Mouse (Mus musculus): ENCODE results near the gene Tnpo2. TPM values are rescaled to one million over a fixed set of nuclear protein-coding genes. Genes with fewer than 3 reads are reported as not detected.
A peak's percentile ranks its signal among the peaks of the same experiment; 100 is the strongest.

Gene Tnpo2
- polyA plus RNA-seq, 1 experiment from 2014 or later = 23.2 TPM

DNA sequence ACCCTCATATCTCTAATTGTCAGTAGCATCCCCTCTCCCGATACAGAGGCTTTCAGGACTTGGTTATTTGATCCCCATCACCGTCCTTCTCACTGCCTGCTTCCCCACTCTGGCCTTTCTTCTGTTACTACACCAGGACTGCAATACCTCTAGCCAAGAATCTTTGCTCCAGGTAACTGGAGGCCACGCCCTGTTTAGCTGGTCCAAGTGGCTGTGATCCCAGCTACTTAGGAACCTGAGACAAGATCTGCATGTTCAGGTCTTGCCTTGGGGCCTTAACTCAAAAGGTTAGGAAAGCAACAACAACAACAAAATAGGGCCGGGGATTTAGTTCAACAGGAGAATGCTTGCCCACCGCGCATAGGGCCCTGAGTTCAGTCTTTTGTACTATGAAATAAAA is 6.9 kb downstream of the Tnpo2 start:
- Histone ChIP-seq H3K4me3 (no peak overlapping the region), H3K9me3 (no peaks in the 10 kb centered on the region), H3K27ac (replicated peaks) (no peak overlapping the region), H3K36me3 (peaks cover 89% of the 10 kb centered on the region), H3K27me3 (replicated peaks) (no peaks in the 10 kb centered on the region), H3K9ac (no peak overlapping the region), H3K4me2 (no peak overlapping the region), H3K4me1 (peaks cover 18% of the 10 kb centered on the region)
- ATAC-seq (ENCODE audit: extremely low read depth, insufficient number of reproducible peaks, low FRiP score, low TSS enrichment) = no peak
- WGBS = 87% methylated on average over 6 of the region's 6 CpGs

DNA sequence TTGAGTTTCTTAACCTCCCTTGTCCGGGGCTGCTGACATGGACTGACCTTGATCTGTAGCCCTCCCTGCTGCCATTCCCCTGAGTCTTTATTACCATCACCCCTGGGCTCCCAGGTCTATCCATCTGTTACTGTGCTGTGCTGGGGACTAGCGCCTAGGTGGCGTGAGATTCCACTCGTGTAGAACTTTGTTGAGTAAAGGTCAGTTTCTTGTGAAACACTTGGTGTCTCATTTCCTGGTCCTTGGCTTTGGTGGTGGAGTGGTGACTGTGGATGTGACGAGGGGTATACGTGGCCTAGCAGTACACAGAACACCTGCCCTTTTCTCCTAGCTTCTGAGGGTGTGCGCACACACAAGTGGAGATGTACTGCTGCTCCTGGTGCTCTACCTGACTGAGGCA is 20.7 kb downstream of the Tnpo2 start:
- H3K4me3 ChIP-seq = no peak overlapping the region
- ATAC-seq (ENCODE audit: extremely low read depth, insufficient number of reproducible peaks, low FRiP score, low TSS enrichment) = no peak
- H3K27ac ChIP-seq (replicated peaks) = no peak overlapping the region

DNA sequence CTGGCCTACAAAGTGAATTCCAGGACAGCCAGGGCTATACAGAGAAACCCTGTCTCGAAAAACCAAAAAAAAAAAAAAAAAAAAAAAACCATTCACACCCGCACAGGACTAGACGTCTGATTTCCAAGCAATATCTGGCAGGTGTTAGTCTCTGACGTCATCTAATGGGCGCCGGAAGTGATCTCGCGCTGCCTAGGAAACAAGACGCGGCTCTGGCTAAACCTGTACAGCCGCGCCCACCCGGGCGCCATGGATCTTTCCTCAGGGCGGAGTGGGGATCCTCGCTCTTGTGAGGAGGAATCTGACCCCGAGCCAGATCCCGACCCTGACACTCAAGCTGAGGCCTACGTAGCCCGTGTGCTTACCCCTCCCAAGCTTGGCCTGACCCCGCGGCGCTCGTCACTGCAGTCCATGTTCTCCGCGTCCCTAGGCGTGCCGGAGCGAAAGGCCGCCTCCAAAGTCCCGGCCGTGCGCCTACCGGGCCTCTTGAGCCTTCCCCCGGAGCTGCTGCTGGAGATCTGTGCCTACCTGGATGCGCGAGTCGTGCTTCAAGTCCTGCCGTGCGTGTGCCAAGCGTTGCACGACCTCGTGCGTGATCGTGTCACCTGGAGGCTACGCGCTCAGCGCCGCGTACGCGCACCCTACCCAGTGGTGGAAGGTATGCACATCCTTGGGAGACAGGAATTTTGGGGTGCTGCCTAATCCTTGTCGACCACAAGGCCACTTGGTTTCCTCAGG is 23.3 kb downstream of the Tnpo2 start, which contains the start of gene Fbxw9:
TSS of gene Fbxw9 (plus strand) at position 177 of the 738 bp plus-strand sequence.
- Histone ChIP-seq H3K4me3 (peak within 1 kb of the TSS; percentile 88), H3K27ac (replicated peaks) (no peak within 1 kb of the TSS), H3K4me2 (peak within 1 kb of the TSS; percentile 93), H3K36me3 (peaks cover 43% of the 10 kb centered on the region), H3K27me3 (replicated peaks) (no peaks in the 10 kb centered on the region), H3K4me1 (peaks cover 10% of the 10 kb centered on the region), H3K9me3 (no peaks in the 10 kb centered on the region), H3K9ac (peak within 1 kb of the TSS; percentile 84)
- WGBS = under 1% methylated on average over 53 of the region's 53 CpGs
- ATAC-seq (ENCODE audit: extremely low read depth, insufficient number of reproducible peaks, low FRiP score, low TSS enrichment) = peak; percentile 67; the same call in 1 of the 2 replicates

More for the DNA sequence above, 20.7 kb downstream of the Tnpo2 start:
- H3K27me3 ChIP-seq (replicated peaks) = no peaks in the 10 kb centered on the region
- H3K36me3 ChIP-seq = peaks cover 50% of the 10 kb centered on the region
- no peak overlapping the region for H3K9ac ChIP-seq
- no peak overlapping the region for H3K4me2 ChIP-seq
- H3K4me1 ChIP-seq = peaks cover 10% of the 10 kb centered on the region
- 84% methylated on average over 7 of the region's 7 CpGs for WGBS
- no peaks in the 10 kb centered on the region for H3K9me3 ChIP-seq

DNA sequence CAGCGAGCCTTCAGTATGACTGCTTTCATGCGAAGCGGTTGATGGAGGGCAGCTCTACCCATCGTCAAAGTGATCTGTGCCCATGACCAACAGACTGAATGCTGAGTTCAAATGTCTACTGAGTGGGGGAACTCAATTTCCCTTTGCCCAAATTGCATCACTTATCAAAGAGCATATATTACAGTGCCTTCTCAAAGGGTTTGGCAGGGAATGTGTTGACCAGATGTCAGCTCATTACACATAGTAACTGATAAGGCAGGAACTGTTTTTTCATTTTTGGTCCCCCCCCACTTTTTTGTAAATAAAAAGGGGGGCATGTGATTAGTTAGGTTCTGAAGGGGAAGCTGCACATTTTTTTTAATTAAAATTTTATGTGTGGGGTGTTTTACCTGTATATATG is 25.9 kb downstream of the Tnpo2 start:
- no peak for ATAC-seq (ENCODE audit: extremely low read depth, insufficient number of reproducible peaks, low FRiP score, low TSS enrichment)
- no peak overlapping the region for H3K4me3 ChIP-seq
- H3K4me2 ChIP-seq = no peak overlapping the region
- 93% methylated on average over 4 of the region's 4 CpGs for WGBS
- no peak overlapping the region for H3K9ac ChIP-seq
- H3K36me3 ChIP-seq = peaks cover 37% of the 10 kb centered on the region
- no peaks in the 10 kb centered on the region for H3K27me3 ChIP-seq (replicated peaks)
- no peaks in the 10 kb centered on the region for H3K9me3 ChIP-seq
- H3K27ac ChIP-seq (replicated peaks) = no peak overlapping the region
- peaks cover 10% of the 10 kb centered on the region for H3K4me1 ChIP-seq

DNA sequence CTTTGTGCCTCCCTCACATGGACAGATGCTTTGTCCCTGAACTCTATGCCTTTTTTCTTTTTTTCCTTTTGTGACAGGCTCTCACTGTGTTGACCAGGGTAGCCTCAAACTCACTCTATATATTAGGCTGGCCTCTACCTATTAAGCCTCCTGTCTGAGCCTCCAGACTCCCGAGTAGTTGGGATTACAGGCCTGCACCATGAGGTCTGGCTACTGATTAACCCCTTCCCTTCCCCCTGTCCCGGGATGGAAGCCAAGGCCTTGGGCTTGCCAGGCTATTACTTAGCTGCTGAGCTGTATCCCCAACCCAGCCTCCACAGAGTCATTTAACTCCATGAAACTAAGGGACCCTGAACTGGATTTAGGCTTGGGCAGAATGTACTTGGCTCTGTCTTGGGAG is 28.5 kb downstream of the Tnpo2 start:
- Histone ChIP-seq H3K9ac (no peak overlapping the region), H3K9me3 (no peaks in the 10 kb centered on the region), H3K4me1 (peaks cover 10% of the 10 kb centered on the region), H3K27ac (replicated peaks) (no peak overlapping the region), H3K36me3 (peaks cover 37% of the 10 kb centered on the region), H3K4me2 (no peak overlapping the region), H3K27me3 (replicated peaks) (no peaks in the 10 kb centered on the region), H3K4me3 (no peak overlapping the region)
- WGBS = 38% methylated on average over 2 of the region's 2 CpGs
- ATAC-seq (ENCODE audit: extremely low read depth, insufficient number of reproducible peaks, low FRiP score, low TSS enrichment) = no peak

DNA sequence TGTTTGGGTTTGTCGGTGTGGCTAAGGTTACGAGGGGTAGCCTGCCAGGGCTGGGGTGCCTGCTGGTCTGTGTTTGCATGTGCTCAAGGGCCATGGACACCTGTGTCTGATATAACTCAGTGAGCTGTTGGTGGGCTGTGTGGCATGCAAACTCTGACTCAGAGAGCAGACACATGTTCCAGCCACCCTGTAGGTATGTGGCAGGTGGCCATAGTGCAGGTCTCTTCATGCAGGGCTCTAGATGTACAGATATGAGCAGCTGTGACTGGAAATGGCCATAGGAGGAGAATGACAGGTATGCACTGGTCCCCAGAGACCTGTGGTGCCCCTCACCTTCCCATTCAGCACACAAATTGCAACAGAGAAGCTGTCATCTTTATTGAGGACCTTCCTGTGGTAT is 30.4 kb downstream of the Tnpo2 start:
- Histone ChIP-seq H3K4me3 (no peak overlapping the region), H3K9me3 (no peaks in the 10 kb centered on the region), H3K27me3 (replicated peaks) (no peaks in the 10 kb centered on the region), H3K27ac (replicated peaks) (no peak overlapping the region), H3K9ac (no peak overlapping the region), H3K4me1 (peaks cover 7% of the 10 kb centered on the region), H3K4me2 (no peak overlapping the region), H3K36me3 (peaks cover 35% of the 10 kb centered on the region)
- no peak for ATAC-seq (ENCODE audit: extremely low read depth, insufficient number of reproducible peaks, low FRiP score, low TSS enrichment)
- 85% methylated on average over 2 of the region's 2 CpGs for WGBS

DNA sequence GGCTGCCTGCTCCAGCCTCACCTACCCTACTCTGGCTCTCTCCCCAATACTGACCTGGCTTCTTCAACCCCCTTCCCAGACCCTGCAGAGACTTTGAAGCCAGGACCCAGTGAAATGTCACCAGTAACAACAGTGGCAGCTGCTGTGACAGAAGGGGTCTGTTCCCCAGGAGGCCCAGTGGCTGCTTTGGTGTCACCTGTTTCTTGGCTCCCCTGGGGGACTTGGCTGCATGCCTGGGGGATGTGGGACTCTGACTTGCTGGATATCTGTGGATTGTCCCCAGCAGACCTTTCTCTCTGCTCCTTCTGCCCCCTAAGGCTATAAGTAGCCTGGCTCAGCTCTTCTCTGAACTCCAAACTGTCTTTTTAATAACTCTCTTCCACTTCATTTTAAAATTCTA is 31.3 kb downstream of the Tnpo2 start, which contains the start of gene Gm5741:
TSS of gene Gm5741 (minus strand) at position 1 of the 400 bp plus-strand sequence.
- no peak within 1 kb of the TSS for H3K9ac ChIP-seq
- peaks cover 15% of the 10 kb centered on the region for H3K4me1 ChIP-seq
- H3K27ac ChIP-seq (replicated peaks) = no peak within 1 kb of the TSS
- H3K9me3 ChIP-seq = no peaks in the 10 kb centered on the region
- no peak within 1 kb of the TSS for H3K4me3 ChIP-seq
- no peaks in the 10 kb centered on the region for H3K27me3 ChIP-seq (replicated peaks)
- peaks cover 28% of the 10 kb centered on the region for H3K36me3 ChIP-seq
- no peak within 1 kb of the TSS for H3K4me2 ChIP-seq
- ATAC-seq (ENCODE audit: extremely low read depth, insufficient number of reproducible peaks, low FRiP score, low TSS enrichment) = no peak

DNA sequence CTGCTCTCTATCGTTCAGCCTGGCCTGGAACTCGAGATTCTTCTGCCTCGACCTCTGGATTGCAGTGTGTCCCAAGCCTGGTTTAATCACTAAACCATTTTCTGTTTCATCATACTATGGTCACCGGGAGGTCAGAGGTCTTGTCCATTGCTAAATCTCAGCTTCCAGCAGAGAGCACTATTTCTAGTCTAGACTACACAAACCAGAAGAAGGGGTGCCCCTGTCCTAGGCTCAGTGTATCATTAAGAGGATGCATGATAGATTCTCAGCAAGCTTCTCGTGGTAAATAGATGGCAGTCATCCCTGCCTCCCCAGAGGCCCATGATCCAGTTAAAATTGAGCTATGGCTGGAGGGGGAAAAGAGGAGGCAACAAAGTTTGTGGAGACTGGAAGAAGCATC is 34.3 kb downstream of the Tnpo2 start:
- 80% methylated on average over 5 of the region's 5 CpGs for WGBS
- Histone ChIP-seq H3K4me3 (peak overlapping the region; percentile 96), H3K27ac (replicated peaks) (peak overlapping the region; percentile 98), H3K27me3 (replicated peaks) (no peaks in the 10 kb centered on the region), H3K4me2 (peak overlapping the region; percentile 86), H3K9ac (peak overlapping the region; percentile 95), H3K36me3 (peaks cover 40% of the 10 kb centered on the region), H3K4me1 (peaks cover 17% of the 10 kb centered on the region), H3K9me3 (no peaks in the 10 kb centered on the region)
- no peak for ATAC-seq (ENCODE audit: extremely low read depth, insufficient number of reproducible peaks, low FRiP score, low TSS enrichment)

DNA sequence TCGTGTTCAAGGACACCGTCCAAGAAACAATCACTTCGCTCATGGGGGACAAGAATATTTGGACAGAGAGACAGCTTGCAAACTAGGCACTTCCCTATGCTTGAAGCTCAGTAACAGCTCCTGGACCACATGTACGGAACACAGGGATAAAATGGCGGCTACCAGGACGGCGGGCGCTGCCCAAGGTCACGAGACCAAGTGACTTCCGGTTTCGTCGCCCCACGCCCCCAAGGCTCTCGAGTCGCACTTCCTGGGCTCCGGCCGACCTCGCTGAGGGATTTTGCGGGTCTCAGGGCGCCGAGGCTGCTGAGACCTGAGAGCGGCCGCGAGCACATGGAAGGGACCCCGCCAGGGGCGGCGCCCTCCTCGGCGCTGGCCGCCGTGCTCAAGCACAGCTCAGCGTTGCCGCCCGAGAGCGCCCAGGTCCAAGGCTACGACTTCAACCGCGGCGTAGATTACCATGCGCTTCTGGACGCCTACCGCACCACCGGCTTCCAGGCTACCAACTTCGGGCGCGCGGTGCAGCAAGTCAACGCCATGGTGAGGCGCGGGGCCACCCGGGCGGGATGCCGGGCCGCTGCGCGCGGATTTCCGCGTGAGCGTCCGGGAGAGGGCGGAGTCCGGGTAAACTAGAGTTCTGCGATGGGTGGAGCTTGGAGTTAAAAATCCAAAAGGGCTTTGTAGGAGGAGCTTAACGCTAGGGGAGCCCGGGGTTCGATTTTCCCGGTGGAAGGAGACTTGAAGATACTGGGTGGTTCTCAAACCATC is 35.0 kb downstream of the Tnpo2 start, which contains the start of gene Dhps:
TSS of gene Dhps (plus strand) at position 244 of the 768 bp plus-strand sequence.
- Histone ChIP-seq H3K4me2 (peak within 1 kb of the TSS; percentile 86), H3K36me3 (peaks cover 40% of the 10 kb centered on the region), H3K4me3 (peak within 1 kb of the TSS; percentile 96), H3K9ac (peak within 1 kb of the TSS; percentile 95), H3K27ac (replicated peaks) (peak within 1 kb of the TSS; percentile 98), H3K4me1 (peaks cover 17% of the 10 kb centered on the region), H3K9me3 (no peaks in the 10 kb centered on the region), H3K27me3 (replicated peaks) (no peaks in the 10 kb centered on the region)
- under 1% methylated on average over 65 of the region's 68 CpGs for WGBS
- peak; percentile 83 for ATAC-seq (ENCODE audit: extremely low read depth, insufficient number of reproducible peaks, low FRiP score, low TSS enrichment)

DNA sequence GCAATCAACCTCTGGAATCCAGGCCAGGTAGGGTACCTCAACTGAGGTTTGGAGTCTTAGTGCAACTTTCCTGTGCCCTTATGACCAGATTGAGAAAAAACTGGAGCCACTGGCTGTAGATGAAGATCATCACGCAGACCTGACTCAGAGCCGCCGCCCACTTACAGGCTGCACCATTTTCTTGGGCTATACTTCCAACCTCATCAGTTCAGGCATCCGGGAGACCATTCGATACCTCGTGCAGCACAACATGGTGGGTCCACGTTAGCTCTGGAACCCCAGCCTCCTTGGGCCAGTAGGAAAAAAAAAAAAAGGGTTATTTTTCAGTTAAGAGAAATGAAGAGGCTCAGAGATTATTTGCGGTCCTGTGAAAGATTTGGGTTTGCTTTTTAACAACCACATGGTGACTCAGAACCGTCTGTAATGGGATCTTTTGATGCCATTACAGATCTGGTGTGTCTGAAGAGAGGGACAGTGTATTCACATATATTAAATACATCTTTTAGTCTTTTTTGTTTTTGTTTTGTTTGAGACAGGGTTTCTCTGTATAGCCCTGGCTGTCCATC is 35.7 kb downstream of the Tnpo2 start:
- peaks cover 42% of the 10 kb centered on the region for H3K36me3 ChIP-seq
- no peaks in the 10 kb centered on the region for H3K27me3 ChIP-seq (replicated peaks)
- no peaks in the 10 kb centered on the region for H3K9me3 ChIP-seq
- H3K27ac ChIP-seq (replicated peaks) = peak overlapping the region; percentile 98
- H3K9ac ChIP-seq = peak overlapping the region; percentile 95
- peak overlapping the region; percentile 96 for H3K4me3 ChIP-seq
- peak overlapping the region; percentile 86 for H3K4me2 ChIP-seq
- 33% methylated on average over 9 of the region's 9 CpGs for WGBS
- H3K4me1 ChIP-seq = peaks cover 17% of the 10 kb centered on the region
- ATAC-seq (ENCODE audit: extremely low read depth, insufficient number of reproducible peaks, low FRiP score, low TSS enrichment) = no peak

DNA sequence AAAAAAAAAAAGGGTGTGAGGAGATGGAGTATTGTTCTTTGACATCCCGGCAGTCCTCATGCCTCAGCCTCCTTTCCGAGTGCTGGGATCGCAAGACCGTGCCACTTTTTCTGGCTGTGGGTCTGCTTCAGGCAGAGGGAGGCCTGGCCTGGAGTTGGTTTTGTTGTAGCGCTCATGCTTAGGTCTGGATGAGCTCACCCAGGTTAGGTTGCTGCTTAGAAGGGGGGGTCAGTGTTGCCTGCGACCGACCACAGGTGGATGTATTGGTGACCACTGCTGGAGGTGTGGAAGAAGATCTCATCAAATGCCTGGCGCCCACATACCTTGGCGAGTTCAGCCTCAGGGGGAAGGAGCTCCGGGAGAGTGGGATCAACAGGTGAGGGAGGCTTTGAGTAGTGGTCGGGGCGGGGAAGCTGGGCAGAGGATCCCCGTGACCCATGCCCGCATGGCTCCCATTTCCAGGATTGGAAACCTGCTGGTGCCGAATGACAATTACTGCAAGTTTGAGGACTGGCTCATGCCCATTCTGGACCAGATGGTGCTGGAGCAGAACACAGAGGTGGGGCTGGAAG is 36.4 kb downstream of the Tnpo2 start:
- WGBS = 87% methylated on average over 15 of the region's 15 CpGs
- H3K36me3 ChIP-seq = peaks cover 48% of the 10 kb centered on the region
- peak overlapping the region; percentile 96; the same call in 1 of the 2 replicates for H3K4me3 ChIP-seq
- H3K4me1 ChIP-seq = peaks cover 17% of the 10 kb centered on the region
- peak overlapping the region; percentile 86 for H3K4me2 ChIP-seq
- H3K27me3 ChIP-seq (replicated peaks) = no peaks in the 10 kb centered on the region
- no peaks in the 10 kb centered on the region for H3K9me3 ChIP-seq
- ATAC-seq (ENCODE audit: extremely low read depth, insufficient number of reproducible peaks, low FRiP score, low TSS enrichment) = no peak
- no peak overlapping the region; the same call in 1 of the 2 replicates for H3K9ac ChIP-seq
- H3K27ac ChIP-seq (replicated peaks) = no peak overlapping the region
